ENCODE assay signal across 9 mouse cellular contexts in the genomic region with DNA sequence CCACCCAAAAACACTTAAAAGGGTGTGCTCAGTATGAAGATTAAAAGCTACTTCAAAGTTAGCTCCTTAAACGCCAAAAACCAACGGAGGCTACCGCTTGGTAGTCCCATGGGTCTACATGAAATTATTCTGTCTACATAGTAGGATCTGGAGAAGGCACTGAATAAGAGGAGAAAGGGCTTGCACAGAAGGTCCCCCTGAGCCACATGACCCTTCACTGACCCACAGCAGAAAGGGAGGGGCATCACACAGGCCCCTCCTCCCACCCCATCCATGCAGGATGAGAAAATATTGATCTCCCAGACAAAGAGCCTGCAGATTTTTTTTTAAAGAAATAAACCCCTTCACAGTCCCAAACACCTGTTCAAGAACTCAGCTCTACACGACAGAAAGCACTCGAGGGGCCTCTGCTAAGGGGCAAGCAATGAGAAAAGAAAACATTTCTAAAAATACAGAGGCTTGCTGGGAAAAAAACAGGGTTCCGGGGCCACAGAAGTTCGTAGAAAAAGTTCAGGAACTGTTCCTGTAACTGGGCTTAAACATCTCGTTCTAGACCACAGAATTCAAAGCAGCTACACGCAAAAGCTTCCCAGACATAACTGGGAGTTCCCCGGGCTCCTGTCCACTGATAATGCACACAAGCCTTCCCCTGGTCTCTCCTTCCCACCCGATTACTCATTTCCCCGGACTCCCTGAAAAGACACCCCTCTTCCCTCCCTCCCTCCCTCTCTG. TPM values are rescaled to one million over a fixed set of nuclear protein-coding genes. Genes with fewer than 3 reads are reported as not detected.
A peak's percentile ranks its signal among the peaks of the same experiment; 100 is the strongest.
DNase-seq lines count a peak whose midpoint lies in the region; ATAC-seq and TF ChIP-seq lines count a peak whose summit lies in the region.
"Had no signal": no experiment of that assay in that cellular context is flagged by ENCODE, and none has a peak within 500 bp of the region (broad histone marks: within the 10 kb centered on the region; RNA-seq: fewer than 3 reads in every experiment).

No protein-coding gene starts in this region.

- peak overlapping the region; percentile 75 for H3K27ac ChIP-seq in kidney, postnatal 0 days
- H3K27ac ChIP-seq in liver, embryonic 13.5 days = peak overlapping the region; percentile 57

- no peak overlapping the region for H3K4me3 ChIP-seq in kidney, postnatal 0 days (replicated peaks; ENCODE audit: low read depth, low read length)
- no peak overlapping the region for H3K4me3 ChIP-seq in liver, embryonic 13.5 days (replicated peaks)

- peak overlapping the region; percentile 40; the same call in 1 of the 2 replicates for H3K9ac ChIP-seq in kidney, postnatal 0 days (ENCODE audit: low read depth, low read length)
- H3K9ac ChIP-seq in liver, embryonic 13.5 days = no peak overlapping the region

- peaks cover 79% of the 10 kb centered on the region for H3K4me1 ChIP-seq in kidney, postnatal 0 days (replicated peaks; ENCODE audit: insufficient read depth, low read length)
- H3K4me1 ChIP-seq in liver, embryonic 13.5 days (replicated peaks) = peaks cover 58% of the 10 kb centered on the region

- H3K36me3 ChIP-seq in kidney, postnatal 0 days (ENCODE audit: insufficient read depth, low read length) = no peaks in the 10 kb centered on the region
- peaks cover 8% of the 10 kb centered on the region for H3K36me3 ChIP-seq in liver, embryonic 13.5 days

- H3K9me3 ChIP-seq in kidney, postnatal 0 days (replicated peaks; ENCODE audit: low read length) = no peaks in the 10 kb centered on the region
- H3K9me3 ChIP-seq in liver, embryonic 13.5 days (replicated peaks) = no peaks in the 10 kb centered on the region

- H3K27me3 ChIP-seq in kidney, postnatal 0 days (ENCODE audit: insufficient read depth, low read length) = no peaks in the 10 kb centered on the region
- H3K27me3 ChIP-seq in liver, embryonic 13.5 days = no peaks in the 10 kb centered on the region

- DNase-seq in kidney, postnatal 0 days (ENCODE audit: low spot score) = no peak
- DNase-seq in kidney, postnatal 10 days = no peak
- DNase-seq in R1 (ENCODE audit: low read depth, low spot score) = peak; percentile 90
- DNase-seq in fibroblast of lung, adult 2 months (ENCODE audit: low read depth) = peak; percentile 45
- DNase-seq in liver, embryonic 13.5 days = no peak
- no peak for DNase-seq in urinary bladder, adult 2 months (ENCODE audit: low spot score)
- no peak for DNase-seq in cerebellum, adult 8-10 months
- no peak for DNase-seq in cerebellum, adult 9-11 months
- DNase-seq: right cerebral cortex, postnatal 14 days had no signal

- 14% methylated on average over 12 of the region's 12 CpGs for WGBS in kidney, postnatal 0 days
- WGBS in liver, embryonic 13.5 days (ENCODE audit: insufficient replicate concordance) = 30% methylated on average over 12 of the region's 12 CpGs

- no peak for ATAC-seq in kidney, postnatal 0 days (replicated peaks; ENCODE audit: low FRiP score, low read depth)
- ATAC-seq in liver, embryonic 13.5 days (ENCODE audit: low read depth) = no peak

- no peak for TF ChIP-seq CTCF in kidney, postnatal 0 days (IDR thresholded peaks at IDR 0.05; ENCODE audit: low read depth)

- H3K4me2 ChIP-seq in kidney, postnatal 0 days (ENCODE audit: low read length) = peak overlapping the region; percentile 8; the same call in 1 of the 2 replicates
- H3K4me2 ChIP-seq in liver, embryonic 13.5 days = peak overlapping the region; percentile 19

RNA-seq across cellular contexts. Expression of a gene that starts 27.6 kb away (rescaled TPM):
- polyA plus RNA-seq in kidney, postnatal 0 days (2015; fragmentation: Nextera tagmentation; extraction: Ambion mirVana) = 24.5 and 28.2 TPM in 2 replicates
- 3.9 TPM in 2 replicates for polyA plus RNA-seq in liver, embryonic 13.5 days (2015; fragmentation: Nextera tagmentation; extraction: Ambion mirVana)
- 44.7 and 47.1 TPM in 2 replicates for polyA plus RNA-seq in urinary bladder, adult 2 months (2012; rRNA removed)

Comparison
In these comparisons a context has a peak if more than half of its experiments do, and no peak if none do; other contexts are left out.
1. DNase-seq: peak in R1 (single experiment) and fibroblast of lung, adult 2 months (single experiment); none in kidney, postnatal 0 days (single experiment), kidney, postnatal 10 days (single experiment), liver, embryonic 13.5 days (single experiment), urinary bladder, adult 2 months (single experiment), cerebellum, adult 8-10 months (single experiment) and cerebellum, adult 9-11 months (single experiment).